Comparison of ENCODE assay signal across 15 mouse cellular contexts in genomic region chr13:38363869-38364268, GRCm38 (mm10).
"Had no signal": no experiment of that assay in that cellular context is flagged by ENCODE, and none has a peak within 500 bp of the region (broad histone marks: within the 10 kb centered on the region; RNA-seq: fewer than 3 reads in every experiment).

No protein-coding gene starts in this region.

- H3K27ac ChIP-seq: midbrain, embryonic 10.5 days; midbrain, embryonic 12.5 days; neural tube, embryonic 12.5 days; stomach, embryonic 15.5 days; stomach, postnatal 0 days had no signal

- H3K4me3 ChIP-seq: midbrain, embryonic 10.5 days; midbrain, embryonic 12.5 days; neural tube, embryonic 12.5 days; stomach, embryonic 15.5 days had no signal

- H3K4me2 ChIP-seq: lung, embryonic 14.5 days; midbrain, embryonic 12.5 days; neural tube, embryonic 12.5 days; stomach, embryonic 15.5 days had no signal

- ATAC-seq: midbrain, embryonic 16.5 days had no signal

- H3K4me1 ChIP-seq: midbrain, embryonic 10.5 days; midbrain, embryonic 12.5 days; neural tube, embryonic 12.5 days had no signal

- H3K9me3 ChIP-seq: midbrain, embryonic 10.5 days; midbrain, embryonic 12.5 days; neural tube, embryonic 12.5 days; stomach, embryonic 15.5 days had no signal

- H3K27me3 ChIP-seq: midbrain, embryonic 12.5 days; neural tube, embryonic 12.5 days; stomach, embryonic 15.5 days had no signal

- H3K36me3 ChIP-seq: midbrain, embryonic 10.5 days; midbrain, embryonic 12.5 days; neural tube, embryonic 12.5 days; stomach, embryonic 15.5 days had no signal

- DNase-seq: lung, adult 18-20 months; lung, embryonic 14.5 days; lung, postnatal 10 days; lung, postnatal 4 days; midbrain, embryonic 14.5 days; right cerebral cortex, postnatal 14 days; thymus, adult 2 months; thymus, postnatal 25 days; thymus, postnatal 4 days had no signal

- H3K9ac ChIP-seq: lung, embryonic 14.5 days; midbrain, embryonic 12.5 days; neural tube, embryonic 12.5 days; stomach, embryonic 15.5 days had no signal
